Mouse (Mus musculus) CH12.LX (cell line): ENCODE measurements at regions not wholly inside any gene's neighbourhood (a gene's known extent, or its start where the extent isn't known, plus 50 kb on each side); places are given as distances from the start of the nearest gene placed in this dataset.

Experiments used
- DNase-seq: peaks from one replicate; pipeline ENCODE4 v3.0.0-alpha.2; 2013; ENCODE audit errors: extremely low read depth
- H3K27ac ChIP-seq: 2 replicates; pipeline ENCODE4 v1.5.1; 2012; ENCODE audit warnings: low read depth, mild to moderate bottlenecking, control low read depth, moderate library complexity; ENCODE audit not compliant: insufficient read depth
- H3K27me3 ChIP-seq: replicated peaks from 2 replicates; pipeline ENCODE3; 2012; ENCODE audit warnings: inconsistent platforms
- H3K36me3 ChIP-seq, 2 experiments: replicated peaks in 1 of 2; 2 replicates each; pipeline versions ENCODE3 to v1.6.1; 2012; ENCODE audit warnings: inconsistent platforms in 1 of 2, low read length in 1 of 2, mild to moderate bottlenecking in 1 of 2, mixed read lengths in 1 of 2, moderate library complexity in 1 of 2; ENCODE audit not compliant: control insufficient read depth in 1 of 2, insufficient read depth in 1 of 2
- H3K4me1 ChIP-seq, 2 experiments: 2 replicates each; pipeline ENCODE4 v1.6.1; 2012; ENCODE audit warnings: inconsistent platforms in 1 of 2, moderate library complexity in 1 of 2; ENCODE audit not compliant: insufficient read depth in 2 of 2, control insufficient read depth in 1 of 2
- H3K4me2 ChIP-seq: 2 replicates; pipeline ENCODE4 v1.6.1; 2012; ENCODE audit warnings: low read depth, mild to moderate bottlenecking, control low read depth; ENCODE audit not compliant: poor library complexity, insufficient read depth, severe bottlenecking
- H3K4me3 ChIP-seq, 3 experiments: fragments of 150-350 bp in 1 of 3; sonication (generic) in 1 of 3; replicated peaks in 1 of 3; 2 replicates each; pipeline versions ENCODE3 to v1.5.1; 2011 to 2012; ENCODE audit warnings: low read depth in 2 of 3, low read length in 2 of 3, mild to moderate bottlenecking in 2 of 3, moderate library complexity in 2 of 3, control low read depth in 1 of 3, improper control_type of control experiment in 1 of 3, inconsistent platforms in 1 of 3, mixed read lengths in 1 of 3; ENCODE audit not compliant: poor library complexity in 1 of 3
- H3K79me2 ChIP-seq: replicated peaks from 2 replicates; pipeline ENCODE4 v1.6.1; 2012; ENCODE audit warnings: mild to moderate bottlenecking, moderate library complexity; ENCODE audit not compliant: control insufficient read depth, poor library complexity, insufficient read depth, severe bottlenecking; ENCODE audit errors: extremely low read depth
- H3K9ac ChIP-seq: 2 replicates; pipeline ENCODE4 v1.6.1; 2012; ENCODE audit warnings: low read depth, mild to moderate bottlenecking, control low read depth, moderate library complexity; ENCODE audit not compliant: insufficient read depth
- H3K9me3 ChIP-seq: replicated peaks from 2 replicates; pipeline ENCODE3; 2012; ENCODE audit warnings: low read length, inconsistent platforms, mixed read lengths
- BHLHE40 ChIP-seq: IDR thresholded peaks from 2 replicates; pipeline ENCODE4 v1.6.1; 2011; ENCODE audit warnings: mild to moderate bottlenecking, low read depth, low read length, improper control_type of control experiment
- CHD1 ChIP-seq: IDR thresholded peaks from 2 replicates; pipeline ENCODE4 v1.6.1; 2012; ENCODE audit warnings: low read depth, low read length, improper control_type of control experiment, inconsistent platforms
- CHD2 ChIP-seq: IDR thresholded peaks from 2 replicates; pipeline ENCODE4 v1.6.1; 2011; ENCODE audit warnings: low read length, improper control_type of control experiment
- CTCF ChIP-seq, 2 experiments: IDR thresholded peaks in 1 of 2; conservative IDR thresholded peaks in 1 of 2; 2 replicates each; pipeline ENCODE4 v1.5.1; 2011 to 2012; ENCODE audit warnings: low read depth in 2 of 2, low read length in 2 of 2, improper control_type of control experiment in 1 of 2, inconsistent platforms in 1 of 2, mild to moderate bottlenecking in 1 of 2, moderate library complexity in 1 of 2
- ELF1 ChIP-seq: IDR thresholded peaks from 2 replicates; pipeline ENCODE4 v1.6.1; 2014; ENCODE audit warnings: low read depth, mild to moderate bottlenecking, inconsistent platforms, low read length, improper control_type of control experiment
- ETS1 ChIP-seq: conservative IDR thresholded peaks from 2 replicates; pipeline ENCODE4 v1.6.1; 2012; ENCODE audit warnings: low read depth, mild to moderate bottlenecking, inconsistent platforms, low read length, improper control_type of control experiment, moderate library complexity
- GABPA ChIP-seq: IDR thresholded peaks from 2 replicates; pipeline ENCODE4 v1.6.1; 2012; ENCODE audit warnings: low read depth, low read length, improper control_type of control experiment, inconsistent platforms; ENCODE audit not compliant: insufficient replicate concordance
- HCFC1 ChIP-seq: IDR thresholded peaks from 2 replicates; pipeline ENCODE4 v1.6.1; 2012; ENCODE audit warnings: low read depth, mild to moderate bottlenecking, inconsistent platforms, low read length, improper control_type of control experiment
- JUND ChIP-seq: conservative IDR thresholded peaks from 2 replicates; pipeline ENCODE4 v1.6.1; 2011; ENCODE audit warnings: low read depth, low read length, improper control_type of control experiment
- KAT2A ChIP-seq: IDR thresholded peaks from 2 replicates; pipeline ENCODE4 v1.6.1; 2012; ENCODE audit warnings: low read length, improper control_type of control experiment, inconsistent platforms; ENCODE audit not compliant: insufficient replicate concordance
- MXI1 ChIP-seq: IDR thresholded peaks from 2 replicates; pipeline ENCODE4 v1.6.1; 2011; ENCODE audit warnings: mild to moderate bottlenecking, low read depth, low read length, improper control_type of control experiment
- NRF1 ChIP-seq: IDR thresholded peaks from 2 replicates; pipeline ENCODE4 v1.6.1; 2014; ENCODE audit warnings: low read depth, mild to moderate bottlenecking, inconsistent platforms, low read length, improper control_type of control experiment, moderate library complexity
- PAX5 ChIP-seq: IDR thresholded peaks from 2 replicates; pipeline ENCODE4 v1.6.1; 2012; ENCODE audit warnings: low read length, inconsistent platforms, mixed read lengths
- POLR2A ChIP-seq: IDR thresholded peaks from 2 replicates; pipeline ENCODE4 v1.6.1; 2011; ENCODE audit warnings: low read depth, mild to moderate bottlenecking, improper control_type of control experiment, low read length
- POLR2AphosphoS2 ChIP-seq: IDR thresholded peaks from 2 replicates; pipeline ENCODE4 v1.6.1; 2011; ENCODE audit warnings: low read depth, low read length, improper control_type of control experiment
- RCOR1 ChIP-seq: conservative IDR thresholded peaks from 2 replicates; pipeline ENCODE4 v1.6.1; 2012; ENCODE audit warnings: low read depth, mild to moderate bottlenecking, inconsistent platforms, low read length, improper control_type of control experiment
- SIN3A ChIP-seq: IDR thresholded peaks from 2 replicates; pipeline ENCODE4 v1.6.1; 2012; ENCODE audit warnings: low read length, improper control_type of control experiment, inconsistent platforms
- SMC3 ChIP-seq: IDR thresholded peaks from 2 replicates; pipeline ENCODE4 v1.6.1; 2011; ENCODE audit warnings: low read depth, low read length, improper control_type of control experiment
- UBTF ChIP-seq: IDR thresholded peaks from 2 replicates; pipeline ENCODE4 v1.6.1; 2012; ENCODE audit warnings: low read depth, mild to moderate bottlenecking, inconsistent platforms, low read length, improper control_type of control experiment, moderate library complexity
- USF1 ChIP-seq: IDR thresholded peaks from 2 replicates; pipeline ENCODE4 v1.6.1; 2014; ENCODE audit warnings: low read depth, mild to moderate bottlenecking, inconsistent platforms, low read length, improper control_type of control experiment
- USF2 ChIP-seq: conservative IDR thresholded peaks from 2 replicates; pipeline ENCODE4 v1.6.1; 2011; ENCODE audit warnings: low read depth, low read length, improper control_type of control experiment
- ZC3H11A ChIP-seq: IDR thresholded peaks from 2 replicates; pipeline ENCODE4 v1.6.1; 2012; ENCODE audit warnings: low read depth, mild to moderate bottlenecking, inconsistent platforms, low read length, improper control_type of control experiment
- ZKSCAN1 ChIP-seq: IDR thresholded peaks from 2 replicates; pipeline ENCODE4 v1.6.1; 2012; ENCODE audit warnings: low read depth, inconsistent platforms, low read length, improper control_type of control experiment, borderline replicate concordance
- ZMIZ1 ChIP-seq: IDR thresholded peaks from 2 replicates; pipeline ENCODE4 v1.6.1; 2012; ENCODE audit warnings: low read depth, mild to moderate bottlenecking, inconsistent platforms, low read length, improper control_type of control experiment
- dilution Hi-C: fragments of 300-500 bp; cut with MboI; formaldehyde crosslinking; loops from 2 replicates; pipeline ENCODE4 v1.14.3; 2020; ENCODE audit warnings: low sequenced_read_pairs; ENCODE audit not compliant: extremely low pct_unique_long_range_greater_than_20kb, extremely low pct_ligation_motif_present
- in situ Hi-C: fragments of 300-500 bp; cut with MboI; formaldehyde crosslinking; loops from 3 replicates; pipeline ENCODE4 v1.14.3; 2019; ENCODE audit warnings: low sequenced_read_pairs, low pct_ligation_motif_present, low pct_unique_long_range_greater_than_20kb, mixed read lengths

DNA sequence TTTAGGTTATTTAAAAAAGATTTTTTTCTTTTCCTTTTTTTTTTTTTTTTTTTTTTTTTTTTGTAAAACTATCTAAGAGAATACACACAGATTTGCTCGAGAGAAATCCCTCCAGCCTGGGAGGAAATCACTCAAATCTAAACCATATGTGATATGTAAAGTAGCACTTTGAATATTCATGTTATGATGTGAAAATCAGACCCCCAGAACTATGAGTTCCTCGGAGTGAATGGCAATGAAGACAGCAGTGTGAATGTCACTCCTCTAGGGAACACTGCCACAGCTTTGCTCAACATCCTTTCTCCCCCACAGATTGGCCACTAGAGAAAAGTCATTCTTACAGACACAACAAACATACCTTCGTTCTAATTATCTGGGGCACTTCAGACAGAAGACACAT, 217.8 kb upstream of the Ddx18 start:
- Histone ChIP-seq H3K27ac (no peak overlapping the region), H3K4me2 (no peak overlapping the region), H3K4me1 (no peaks in the 10 kb centered on the region), H3K9me3 (peaks cover 51% of the 10 kb centered on the region), H3K4me3 (no peak overlapping the region), H3K36me3 (no peaks in the 10 kb centered on the region), H3K79me2 (no peaks in the 10 kb centered on the region), H3K27me3 (no peaks in the 10 kb centered on the region), H3K9ac (no peak overlapping the region)
- TF ChIP-seq UBTF (no peak), CHD1 (no peak), MXI1 (no peak), HCFC1 (no peak), NRF1 (no peak), SMC3 (no peak), ZC3H11A (no peak), PAX5 (no peak), USF1 (no peak), ZMIZ1 (no peak), ELF1 (no peak), USF2 (no peak), SIN3A (no peak)
- in situ Hi-C loops (no loop called here), dilution Hi-C loops (no loop called here)
- no peak for DNase-seq

GRCm38 (mm10) chr1:121773988-121774387, 206.2 kb upstream of the Ddx18 start:
- Histone ChIP-seq H3K9ac (no peak overlapping the region), H3K4me1 (no peaks in the 10 kb centered on the region), H3K4me3 (no peak overlapping the region), H3K9me3 (peaks cover 55% of the 10 kb centered on the region), H3K4me2 (no peak overlapping the region), H3K27ac (no peak overlapping the region), H3K27me3 (no peaks in the 10 kb centered on the region), H3K79me2 (no peaks in the 10 kb centered on the region), H3K36me3 (no peaks in the 10 kb centered on the region)
- in situ Hi-C loops: no loop called here
- no peak for DNase-seq
- TF ChIP-seq ELF1 (no peak), MXI1 (no peak), SIN3A (no peak), JUND (no peak)
- dilution Hi-C loops: no loop called here

DNA sequence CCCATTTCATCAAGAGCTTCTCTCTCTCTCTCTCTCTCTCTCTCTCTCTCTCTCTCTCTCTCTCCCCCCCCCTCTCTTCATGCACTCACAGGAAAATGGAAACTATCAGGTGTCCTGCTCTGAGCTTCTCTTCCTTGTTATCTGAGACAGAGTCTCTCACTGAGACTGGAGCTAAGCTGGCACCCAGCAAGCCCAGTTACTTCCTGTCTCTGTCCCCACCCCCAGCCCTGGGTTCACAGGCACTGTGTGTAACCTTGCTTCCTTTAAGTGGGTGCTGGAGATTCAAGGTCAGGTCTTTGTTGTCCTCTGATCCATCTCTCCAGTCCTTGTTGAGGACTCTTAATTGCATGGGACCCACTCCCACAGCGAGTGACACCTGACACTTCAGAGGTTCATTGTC, 203.7 kb upstream of the Ddx18 start:
- H3K9ac ChIP-seq: no peak overlapping the region
- no peaks in the 10 kb centered on the region for H3K79me2 ChIP-seq
- H3K9me3 ChIP-seq: peaks cover 70% of the 10 kb centered on the region
- H3K4me1 ChIP-seq: no peaks in the 10 kb centered on the region
- dilution Hi-C loops (no loop called here), in situ Hi-C loops (no loop called here)
- no peaks in the 10 kb centered on the region for H3K36me3 ChIP-seq
- no peak overlapping the region for H3K27ac ChIP-seq
- H3K4me2 ChIP-seq: no peak overlapping the region
- no peak overlapping the region for H3K4me3 ChIP-seq
- no peak for DNase-seq
- H3K27me3 ChIP-seq: no peaks in the 10 kb centered on the region
- TF ChIP-seq PAX5: no peak
- no peak for TF ChIP-seq ETS1
- TF ChIP-seq GABPA: no peak
- no peak for TF ChIP-seq POLR2AphosphoS2
- TF ChIP-seq CTCF (conservative IDR thresholded peaks at IDR 0.05 in 1 of 2, IDR thresholded peaks at IDR 0.05 in 1 of 2; ENCODE audit: low read depth in 2 of 2, low read length in 2 of 2): no peak
- no peak for TF ChIP-seq POLR2A
- TF ChIP-seq CHD2: no peak
- TF ChIP-seq RCOR1: no peak
- no peak for TF ChIP-seq KAT2A
- TF ChIP-seq HCFC1: no peak
- no peak for TF ChIP-seq BHLHE40
- no peak for TF ChIP-seq ZC3H11A
- TF ChIP-seq ZKSCAN1: no peak
- no peak for TF ChIP-seq SIN3A
